Mouse (Mus musculus) midbrain, embryonic 15.5 days (tissue): ENCODE results near the gene Olfr1085. TPM values are rescaled to one million over a fixed set of nuclear protein-coding genes. Genes with fewer than 3 reads are reported as not detected.
"Not testable (repeated sequence)": the region's sequence is repeated elsewhere in the genome, so short reads cannot be mapped to it uniquely, and the experiment has no call there.

Experiments used
- ATAC-seq: fragments of 200-750 bp; cut with Nextera tagmentation; replicated peaks from 2 replicates; pipeline ENCODE4 v1.8.0; 2017; ENCODE audit warnings: moderate TSS enrichment
- H3K27ac ChIP-seq: fragments of 300-500 bp; sonication (generic); 2 replicates; pipeline ENCODE4 v1.5.1; 2015; ENCODE audit warnings: mild to moderate bottlenecking, inconsistent platforms
- H3K27me3 ChIP-seq: fragments of 300-500 bp; sonication (generic); replicated peaks from 2 replicates; pipeline ENCODE4 v1.6.1; 2015; ENCODE audit warnings: inconsistent platforms
- H3K36me3 ChIP-seq: fragments of 300-500 bp; sonication (generic); replicated peaks from 2 replicates; pipeline ENCODE4 v1.6.1; 2015; ENCODE audit warnings: inconsistent platforms
- H3K4me1 ChIP-seq: fragments of 300-500 bp; sonication (generic); 2 replicates; pipeline ENCODE4 v1.6.1; 2015; ENCODE audit warnings: inconsistent platforms
- H3K4me2 ChIP-seq: fragments of 300-500 bp; sonication (generic); 2 replicates; pipeline ENCODE4 v1.6.1; 2015; ENCODE audit warnings: inconsistent platforms, mild to moderate bottlenecking, moderate library complexity
- H3K4me3 ChIP-seq: fragments of 300-500 bp; sonication (generic); 2 replicates; pipeline ENCODE4 v1.5.1; 2015; ENCODE audit warnings: mild to moderate bottlenecking, inconsistent platforms
- H3K9ac ChIP-seq: fragments of 300-500 bp; sonication (generic); 2 replicates; pipeline ENCODE4 v1.6.1; 2015; ENCODE audit warnings: mild to moderate bottlenecking, inconsistent platforms
- H3K9me3 ChIP-seq: fragments of 300-500 bp; sonication (generic); 2 replicates; pipeline ENCODE4 v1.6.1; 2016; ENCODE audit warnings: inconsistent platforms
- WGBS: fragments of 180-500 bp; shearing (Covaris S2); methylation state at CpG from one replicate; pipeline ENCODE4 v1.1.7; 2015; ENCODE audit warnings: mixed read lengths; 5-methylcytosine and 5-hydroxymethylcytosine counted together
- polyA plus RNA-seq: library from polyadenylated mRNA; unstranded; fragments of >200 nt; fragmentation: Nextera tagmentation; extraction: Ambion mirVana; gene quantifications from 2 replicates; pipeline ENCODE4 v1.2.1, GENCODE M21; 2015

The Olfr1085 gene
- polyA plus RNA-seq, result not detected in 2 replicates

GRCm38 (mm10) chr2:86661919-86662318 lies at the start of gene Olfr1085:
Olfr1085 (minus strand) TSS chr2:86662019.
- Histone ChIP-seq H3K9me3 (no peaks in the 10 kb centered on the region), H3K9ac (no peak within 1 kb of the TSS), H3K27ac (no peak within 1 kb of the TSS), H3K4me3 (no peak within 1 kb of the TSS), H3K36me3 (no peaks in the 10 kb centered on the region), H3K4me2 (no peak within 1 kb of the TSS), H3K27me3 (no peaks in the 10 kb centered on the region), H3K4me1 (no peaks in the 10 kb centered on the region)
- 33% methylated on average over 1 of the region's 1 CpGs for WGBS
- ATAC-seq, result no peak

- no peaks in the 10 kb centered on the region for H3K27me3 ChIP-seq
Measured at GRCm38 (mm10) chr2:86698295-86698694, 36.5 kb upstream of the Olfr1085 start, which contains the start of gene Olfr1087. Olfr1087 (minus strand) TSS chr2:86698395.

DNA sequence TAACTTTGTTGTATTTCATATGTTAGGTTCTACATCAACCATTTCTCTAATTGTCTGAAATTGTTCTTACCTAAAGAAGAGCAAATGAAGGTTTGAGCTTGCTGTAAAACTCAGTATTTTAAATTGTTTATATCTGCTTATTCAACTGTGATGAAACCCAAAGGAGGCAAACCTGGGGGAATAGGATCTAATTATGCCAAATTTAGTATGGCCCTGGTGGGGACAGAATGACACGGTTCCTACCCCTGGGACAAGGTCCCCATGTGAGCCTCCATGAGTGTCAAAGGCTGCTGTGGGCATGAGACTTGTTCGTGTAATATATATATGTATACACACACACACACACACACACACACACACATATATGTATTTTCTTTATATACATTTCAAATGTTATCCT lies 18.2 kb upstream of the Olfr1085 start, which contains the start of gene Olfr1086:
Olfr1086 (minus strand) TSS at position 101 of the 400 bp plus-strand sequence.
- H3K9ac ChIP-seq, result no peak within 1 kb of the TSS
- no peaks in the 10 kb centered on the region for H3K36me3 ChIP-seq
- no peak for ATAC-seq
- no peaks in the 10 kb centered on the region for H3K27me3 ChIP-seq
- 90% methylated on average over 2 of the region's 2 CpGs for WGBS
- H3K4me2 ChIP-seq, result no peak within 1 kb of the TSS
- H3K27ac ChIP-seq, result no peak within 1 kb of the TSS
- no peaks in the 10 kb centered on the region for H3K4me1 ChIP-seq
- H3K4me3 ChIP-seq, result no peak within 1 kb of the TSS
- no peaks in the 10 kb centered on the region for H3K9me3 ChIP-seq

More at GRCm38 (mm10) chr2:86698295-86698694, 36.5 kb upstream of the Olfr1085 start, which contains the start of gene Olfr1087:
- Histone ChIP-seq H3K4me3 (no peak within 1 kb of the TSS), H3K9me3 (no peaks in the 10 kb centered on the region), H3K4me1 (no peaks in the 10 kb centered on the region), H3K9ac (no peak within 1 kb of the TSS), H3K4me2 (no peak within 1 kb of the TSS), H3K36me3 (no peaks in the 10 kb centered on the region), H3K27ac (no peak within 1 kb of the TSS)
- no peak for ATAC-seq

GRCm38 (mm10) chr2:86639625-86640024 lies 22.2 kb downstream of the Olfr1085 start, which contains the start of gene Olfr1084:
Olfr1084 (minus strand) TSS chr2:86639725.
- H3K9me3 ChIP-seq, H3K27me3 ChIP-seq, H3K9ac ChIP-seq, H3K4me2 ChIP-seq, H3K4me3 ChIP-seq, H3K4me1 ChIP-seq, H3K27ac ChIP-seq, H3K36me3 ChIP-seq, ATAC-seq: not testable (repeated sequence)
- WGBS, result 91% methylated on average over 1 of the region's 1 CpGs

Other genes starting within 250 kb of the Olfr1085 start
- not detected in 2 replicates for gene Olfr1061, start 248.0 kb downstream of the Olfr1085 start, polyA plus RNA-seq
- gene Olfr1062, start 235.3 kb downstream of the Olfr1085 start, polyA plus RNA-seq, result not detected in 2 replicates
- gene Olfr1065, start 211.4 kb downstream of the Olfr1085 start, polyA plus RNA-seq, result not detected in 2 replicates
- not detected in 2 replicates for gene Olfr1066, start 205.8 kb downstream of the Olfr1085 start, polyA plus RNA-seq
- not detected in 2 replicates for gene Olfr228, start 174.6 kb downstream of the Olfr1085 start, polyA plus RNA-seq
- gene Olfr1076, start 153.6 kb downstream of the Olfr1085 start, polyA plus RNA-seq, result not detected in 2 replicates
- not detected in 2 replicates for gene Olfr1079, start 119.5 kb downstream of the Olfr1085 start, polyA plus RNA-seq
- not detected in 2 replicates for gene Olfr1080, start 103.8 kb downstream of the Olfr1085 start, polyA plus RNA-seq
- not detected in 2 replicates for gene Olfr1082, start 63.1 kb downstream of the Olfr1085 start, polyA plus RNA-seq
- gene Olfr1084, start 22.3 kb downstream of the Olfr1085 start, polyA plus RNA-seq, result not detected in 2 replicates
- gene Olfr1086, start 18.1 kb upstream of the Olfr1085 start, polyA plus RNA-seq, result not detected in 2 replicates
- not detected in 2 replicates for gene Olfr1087, start 36.4 kb upstream of the Olfr1085 start, polyA plus RNA-seq
- gene Olfr1089, start 71.7 kb upstream of the Olfr1085 start, polyA plus RNA-seq, result not detected in 2 replicates
- not detected in 2 replicates for gene Olfr1090, start 97.0 kb upstream of the Olfr1085 start, polyA plus RNA-seq
- gene Olfr1093, start 120.5 kb upstream of the Olfr1085 start, polyA plus RNA-seq, result not detected in 2 replicates
- not detected in 2 replicates for gene Olfr141, start 148.0 kb upstream of the Olfr1085 start, polyA plus RNA-seq
- gene Olfr1094, start 162.6 kb upstream of the Olfr1085 start, polyA plus RNA-seq, result not detected in 2 replicates
- gene Olfr1095, start 189.7 kb upstream of the Olfr1085 start, polyA plus RNA-seq, result not detected in 2 replicates
- gene Gm13723, start 212.8 kb upstream of the Olfr1085 start, polyA plus RNA-seq, result not detected in 2 replicates
- gene Olfr1097, start 230.2 kb upstream of the Olfr1085 start, polyA plus RNA-seq, result not detected in 2 replicates